Mouse (Mus musculus) heart, postnatal 0 days (tissue): Measurements from ENCODE around the gene Tmem252. TPM values are rescaled to one million over a fixed set of nuclear protein-coding genes. Genes with fewer than 3 reads are reported as not detected.

ENCODE experiments used
- ATAC-seq: fragments of 200-750 bp; cut with Nextera tagmentation; 2 replicates; pipeline ENCODE4 v1.8.0; 2017; ENCODE audit warnings: low read depth, moderate number of reproducible peaks, moderate library complexity; ENCODE audit not compliant: insufficient read depth
- DNase-seq: peaks from one replicate; pipeline ENCODE4 v3.0.0-alpha.2; 2016; ENCODE audit warnings: low spot score
- H3K27ac ChIP-seq: fragments of 300-500 bp; sonication (generic); 2 replicates; pipeline ENCODE4 v1.5.1; 2014; ENCODE audit warnings: low read depth, mild to moderate bottlenecking
- H3K27me3 ChIP-seq: fragments of 300-500 bp; sonication (generic); 2 replicates; pipeline ENCODE4 v1.6.1; 2014; ENCODE audit warnings: low read length, mixed read lengths; ENCODE audit not compliant: control insufficient read depth, insufficient read depth
- H3K36me3 ChIP-seq: fragments of 300-500 bp; sonication (generic); replicated peaks from 2 replicates; pipeline ENCODE4 v1.6.1; 2014; ENCODE audit warnings: low read length, mixed read lengths; ENCODE audit not compliant: control insufficient read depth, insufficient read depth
- H3K4me1 ChIP-seq: fragments of 300-500 bp; sonication (generic); 2 replicates; pipeline ENCODE4 v1.6.1; 2014; ENCODE audit warnings: antibody characterized with exemption; ENCODE audit not compliant: control insufficient read depth, insufficient read depth
- H3K4me2 ChIP-seq: fragments of 300-500 bp; sonication (generic); 2 replicates; pipeline ENCODE4 v1.6.1; 2014; ENCODE audit warnings: low read depth, mild to moderate bottlenecking, low read length, moderate library complexity
- H3K4me3 ChIP-seq: fragments of 300-500 bp; sonication (generic); 2 replicates; pipeline ENCODE4 v1.5.1; 2014; ENCODE audit warnings: low read depth, low read length
- H3K9ac ChIP-seq: fragments of 300-500 bp; sonication (generic); replicated peaks from 2 replicates; pipeline ENCODE4 v1.6.1; 2014; ENCODE audit warnings: low read depth, low read length, mixed read lengths
- H3K9me3 ChIP-seq: fragments of 300-500 bp; sonication (generic); replicated peaks from 2 replicates; pipeline ENCODE4 v1.6.1; 2016; ENCODE audit warnings: low read length; ENCODE audit not compliant: control insufficient read depth
- CTCF ChIP-seq: IDR thresholded peaks from 2 replicates; pipeline ENCODE4 v1.5.1; 2016; ENCODE audit warnings: antibody characterized with exemption, control low read depth, low read depth
- EP300 ChIP-seq: IDR thresholded peaks from 2 replicates; pipeline ENCODE4 v1.6.1; 2016; ENCODE audit warnings: antibody characterized with exemption, low read depth
- WGBS: fragments of 180-500 bp; shearing (Covaris S2); extraction: QIAGEN DNeasy Blood & Tissue Kit; methylation state at CpG from one replicate; pipeline ENCODE4 v1.1.7; 2014; 5-methylcytosine and 5-hydroxymethylcytosine counted together
- polyA plus RNA-seq: library from polyadenylated mRNA; unstranded; fragments of >200 nt; fragmentation: Nextera tagmentation; extraction: Ambion mirVana; gene quantifications from 2 replicates; pipeline ENCODE4 v1.2.1, GENCODE M21; 2015
- total RNA-seq: library from RNA; depleted of rRNA; stranded (reverse); fragments of >200 nt; gene quantifications from 2 replicates; pipeline ENCODE4 v1.2.3, GENCODE M21; 2014; ENCODE audit warnings: low replicate concordance; rRNA removed

The Tmem252 gene
- total and polyA plus RNA-seq, 2 experiments from 2014 or later, result 0.08 to 3.2 TPM

DNA sequence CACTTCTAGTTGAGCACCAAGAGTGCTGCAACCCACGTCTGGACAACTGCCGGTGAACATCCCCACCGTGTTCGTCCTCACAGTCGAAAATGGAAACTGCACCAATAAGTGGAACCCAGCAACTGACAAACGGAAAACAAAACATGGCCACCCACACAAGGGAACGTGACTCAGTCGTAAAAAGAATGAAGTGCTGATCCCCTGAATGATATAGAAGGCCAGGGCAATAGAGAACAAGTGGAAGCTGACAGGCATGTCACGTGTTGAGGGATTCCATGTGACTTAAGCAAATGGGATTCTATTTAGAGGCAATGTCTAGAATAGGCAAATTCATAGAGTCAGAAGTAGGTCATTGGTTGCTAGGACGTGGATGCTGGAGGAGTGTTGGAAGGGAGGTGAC lies 50.6 kb downstream of the Tmem252 start:
- no peak overlapping the region for H3K9ac ChIP-seq
- H3K36me3 ChIP-seq, result peaks cover 12% of the 10 kb centered on the region; the same call in 1 of the 2 replicates
- no peak for ATAC-seq
- no peak overlapping the region for H3K4me2 ChIP-seq
- 57% methylated on average over 10 of the region's 10 CpGs for WGBS
- no peaks in the 10 kb centered on the region for H3K9me3 ChIP-seq
- no peak overlapping the region for H3K27ac ChIP-seq
- H3K4me1 ChIP-seq, result peaks cover 5% of the 10 kb centered on the region; the same call in 1 of the 2 replicates
- no peak overlapping the region for H3K4me3 ChIP-seq
- TF ChIP-seq EP300 (no peak), CTCF (no peak)
- no peak for DNase-seq
- H3K27me3 ChIP-seq, result no peaks in the 10 kb centered on the region

DNA sequence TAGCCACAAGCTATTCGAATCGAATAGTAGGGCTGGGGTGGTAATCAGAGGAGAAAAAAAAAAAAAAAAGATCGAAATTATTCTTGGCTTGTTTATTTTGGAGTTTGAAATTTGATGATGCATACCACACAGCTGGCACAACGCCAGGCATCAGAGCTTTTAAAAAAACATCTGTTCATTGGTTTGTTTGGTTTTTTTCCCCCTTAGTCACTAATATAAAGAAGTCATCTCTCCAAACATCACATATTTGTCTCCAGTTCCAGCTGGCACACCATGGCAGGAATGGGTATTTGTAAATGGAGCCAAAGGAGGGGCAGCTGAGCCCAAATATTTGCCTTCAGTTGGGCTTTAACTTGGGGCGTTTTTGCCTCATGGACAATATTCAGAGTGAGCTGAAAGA lies 56.9 kb downstream of the Tmem252 start:
- 0 out of 2 replicates have a peak, but pooled peaks cover 20% of the 10 kb centered on the region for H3K36me3 ChIP-seq
- no peak overlapping the region for H3K9ac ChIP-seq
- H3K27me3 ChIP-seq, result no peaks in the 10 kb centered on the region
- 53% methylated on average over 5 of the region's 5 CpGs for WGBS
- ATAC-seq (no peak), DNase-seq (no peak)
- H3K4me1 ChIP-seq, result peaks cover 4% of the 10 kb centered on the region; the same call in 1 of the 2 replicates
- H3K4me3 ChIP-seq, result no peak overlapping the region
- no peaks in the 10 kb centered on the region for H3K9me3 ChIP-seq
- TF ChIP-seq EP300 (no peak), CTCF (no peak)
- no peak overlapping the region for H3K4me2 ChIP-seq
- no peak overlapping the region for H3K27ac ChIP-seq

Other genes with a start within 250 kb of the Tmem252 start
- gene Fam122a, start 196.7 kb upstream of the Tmem252 start, total RNA-seq, result 3.9 and 11.4 TPM in 2 replicates
- gene Fam122a, start 196.7 kb upstream of the Tmem252 start, polyA plus RNA-seq, result 48.9 and 55.1 TPM in 2 replicates
- gene Pip5k1b, start 118.1 kb upstream of the Tmem252 start, total RNA-seq, result 19.2 and 26.6 TPM in 2 replicates
- 12.2 and 14.0 TPM in 2 replicates for gene Pip5k1b, start 118.1 kb upstream of the Tmem252 start, polyA plus RNA-seq
- 106 and 163 TPM in 2 replicates for gene Pgm5, start 187.8 kb downstream of the Tmem252 start, total RNA-seq
- gene Pgm5, start 187.8 kb downstream of the Tmem252 start, polyA plus RNA-seq, result 3.9 and 4.9 TPM in 2 replicates
- 390 and 396 TPM in 2 replicates for gene Gm10053, start 201.7 kb downstream of the Tmem252 start, total RNA-seq
- gene Gm10053, start 201.7 kb downstream of the Tmem252 start, polyA plus RNA-seq, result 1,580 and 1,639 TPM in 2 replicates
- gene Foxd4, start 227.2 kb downstream of the Tmem252 start, total RNA-seq, result not detected in 2 replicates
- gene Foxd4, start 227.2 kb downstream of the Tmem252 start, polyA plus RNA-seq, result not detected in 2 replicates